Mouse (Mus musculus) ES-E14 (cell line): ENCODE measurements at regions not wholly inside any gene's neighbourhood (a gene's known extent, or its start where the extent isn't known, plus 50 kb on each side); places are given as distances from the start of the nearest gene placed in this dataset.
"Not testable (repeated sequence)": the region's sequence is repeated elsewhere in the genome, so short reads cannot be mapped to it uniquely, and the experiment has no call there.

ENCODE experiments used
- DNase-seq: peaks from one replicate; pipeline ENCODE4 v3.0.0-alpha.2; 2013; ENCODE audit warnings: low read depth, low spot score
- H3K27ac ChIP-seq: 2 replicates; pipeline ENCODE4 v1.5.1; 2012; ENCODE audit warnings: low read depth, mild to moderate bottlenecking, low read length, moderate library complexity, mixed read lengths; ENCODE audit not compliant: poor library complexity, insufficient read depth, severe bottlenecking
- H3K36me3 ChIP-seq: 2 replicates; pipeline ENCODE4 v1.6.1; 2012; ENCODE audit warnings: mild to moderate bottlenecking, low read length, moderate library complexity, mixed read lengths; ENCODE audit not compliant: control insufficient read depth, poor library complexity, insufficient read depth, severe bottlenecking
- H3K4me1 ChIP-seq, 2 experiments: fragments of 150-350 bp in 1 of 2; sonication (generic) in 1 of 2; 2 replicates each; pipeline ENCODE4 v1.6.1; 2012; ENCODE audit warnings: low read length in 2 of 2, mild to moderate bottlenecking in 1 of 2, mixed read lengths in 1 of 2; ENCODE audit not compliant: control insufficient read depth in 2 of 2, insufficient read depth in 2 of 2, poor library complexity in 1 of 2
- H3K4me3 ChIP-seq, 2 experiments: fragments of 150-350 bp in 1 of 2; sonication (generic) in 1 of 2; 2 replicates each; pipeline ENCODE4 v1.5.1; 2012; ENCODE audit warnings: low read length in 2 of 2, low read depth in 1 of 2, mild to moderate bottlenecking in 1 of 2, mixed read lengths in 1 of 2; ENCODE audit not compliant: insufficient read depth in 1 of 2, poor library complexity in 1 of 2, severe bottlenecking in 1 of 2
- H3K9ac ChIP-seq: 2 replicates; pipeline ENCODE4 v1.6.1; 2012; ENCODE audit warnings: low read depth, mild to moderate bottlenecking, low read length, mixed read lengths; ENCODE audit not compliant: poor library complexity, insufficient read depth, severe bottlenecking
- H3K9me3 ChIP-seq: fragments of 150-350 bp; sonication (generic); 2 replicates; pipeline ENCODE4 v1.6.1; 2012; ENCODE audit warnings: low read depth, mild to moderate bottlenecking, low read length; ENCODE audit not compliant: control insufficient read depth, insufficient read depth
- CHD2 ChIP-seq: IDR thresholded peaks from 2 replicates; pipeline ENCODE4 v1.6.1; 2014; ENCODE audit warnings: mild to moderate bottlenecking, low read depth, low read length, inconsistent platforms
- HCFC1 ChIP-seq: IDR thresholded peaks from 2 replicates; pipeline ENCODE4 v1.6.1; 2012; ENCODE audit warnings: low read length, inconsistent platforms, borderline replicate concordance; ENCODE audit not compliant: insufficient read depth
- MAFK ChIP-seq: IDR thresholded peaks from 2 replicates; pipeline ENCODE4 v1.6.1; 2014; ENCODE audit warnings: mild to moderate bottlenecking, low read depth, low read length, inconsistent platforms; ENCODE audit not compliant: insufficient read depth
- ZC3H11A ChIP-seq: IDR thresholded peaks from 2 replicates; pipeline ENCODE4 v1.6.1; 2012; ENCODE audit warnings: low read depth, mild to moderate bottlenecking, inconsistent platforms, low read length, borderline replicate concordance
- ZNF384 ChIP-seq: IDR thresholded peaks from 2 replicates; pipeline ENCODE4 v1.6.1; 2012; ENCODE audit warnings: low read depth, low read length, inconsistent platforms
- in situ Hi-C, 2 experiments: fragments of 600-800 bp; cut with MboI; formaldehyde crosslinking; loops; one replicate each; pipeline ENCODE4 v1.15.1; 2025; ENCODE audit warnings: low sequenced_read_pairs in 2 of 2, inconsistent platforms in 1 of 2; ENCODE audit not compliant: unreplicated experiment in 2 of 2

GRCm38 (mm10) chr10:104694974-104695373 is 501.1 kb downstream of the Gm4340 start:
- no peak overlapping the region for H3K4me3 ChIP-seq
- no peak overlapping the region for H3K9ac ChIP-seq
- no peak for TF ChIP-seq ZC3H11A
- TF ChIP-seq HCFC1, result no peak
- TF ChIP-seq ZNF384, result no peak
- no peak for TF ChIP-seq MAFK
- TF ChIP-seq CHD2, result no peak
- no peak for DNase-seq
- H3K27ac ChIP-seq, result no peak overlapping the region
- no peaks in the 10 kb centered on the region for H3K4me1 ChIP-seq
- in situ Hi-C loops, result no loop called here
- no peaks in the 10 kb centered on the region for H3K36me3 ChIP-seq
- 0 out of 2 replicates have a peak, but pooled peaks cover 4% of the 10 kb centered on the region for H3K9me3 ChIP-seq

- Histone ChIP-seq H3K9ac (no peak overlapping the region), H3K4me1 (no peaks in the 10 kb centered on the region), H3K4me3 (no peak overlapping the region), H3K27ac (no peak overlapping the region), H3K9me3 (no peaks in the 10 kb centered on the region), H3K36me3 (no peaks in the 10 kb centered on the region)
- DNase-seq, result no peak
- no peak for TF ChIP-seq HCFC1
- no peak for TF ChIP-seq MAFK
- TF ChIP-seq ZC3H11A, result no peak
- TF ChIP-seq CHD2, result no peak
- TF ChIP-seq ZNF384, result no peak
- in situ Hi-C loops, result no loop called here
Observed at GRCm38 (mm10) chr10:104708926-104709325, 515.1 kb downstream of the Gm4340 start.

GRCm38 (mm10) chr10:104713281-104713915 is 519.6 kb downstream of the Gm4340 start:
- H3K4me1 ChIP-seq, H3K4me3 ChIP-seq, H3K27ac ChIP-seq, H3K9me3 ChIP-seq, in situ Hi-C loops, H3K36me3 ChIP-seq, H3K9ac ChIP-seq, DNase-seq: not testable (repeated sequence)
